Mouse (Mus musculus): ENCODE data around the gene Sars. TPM values are rescaled to one million over a fixed set of nuclear protein-coding genes. Genes with fewer than 3 reads are reported as not detected.
A peak's percentile ranks its signal among the peaks of the same experiment; 100 is the strongest.

Sars gene
- total RNA-seq, 2 experiments from 2014 or later: 30.9 to 196 TPM

DNA sequence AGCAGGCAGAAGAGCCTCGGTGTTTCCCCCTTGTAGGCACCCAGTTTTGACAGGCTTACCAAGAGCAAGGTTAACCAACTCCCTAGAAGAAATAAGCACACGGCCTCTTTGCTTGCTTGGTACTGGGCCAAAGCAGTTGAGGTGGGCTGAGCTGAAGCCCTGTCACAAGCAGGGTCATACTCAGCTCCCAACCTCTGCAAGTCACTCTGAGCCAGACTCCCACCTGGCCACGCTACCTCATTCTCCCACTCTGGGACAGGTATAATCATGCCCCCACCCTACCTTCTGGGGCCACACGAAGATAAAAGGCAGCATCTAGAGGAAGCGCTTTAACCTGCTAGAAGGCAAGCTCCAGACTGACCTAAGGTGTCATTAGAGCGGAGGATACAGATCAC is 19.4 kb downstream of the Sars start:
- no peak for ATAC-seq (replicated peaks; ENCODE audit: poor library complexity, severe bottlenecking)

DNA sequence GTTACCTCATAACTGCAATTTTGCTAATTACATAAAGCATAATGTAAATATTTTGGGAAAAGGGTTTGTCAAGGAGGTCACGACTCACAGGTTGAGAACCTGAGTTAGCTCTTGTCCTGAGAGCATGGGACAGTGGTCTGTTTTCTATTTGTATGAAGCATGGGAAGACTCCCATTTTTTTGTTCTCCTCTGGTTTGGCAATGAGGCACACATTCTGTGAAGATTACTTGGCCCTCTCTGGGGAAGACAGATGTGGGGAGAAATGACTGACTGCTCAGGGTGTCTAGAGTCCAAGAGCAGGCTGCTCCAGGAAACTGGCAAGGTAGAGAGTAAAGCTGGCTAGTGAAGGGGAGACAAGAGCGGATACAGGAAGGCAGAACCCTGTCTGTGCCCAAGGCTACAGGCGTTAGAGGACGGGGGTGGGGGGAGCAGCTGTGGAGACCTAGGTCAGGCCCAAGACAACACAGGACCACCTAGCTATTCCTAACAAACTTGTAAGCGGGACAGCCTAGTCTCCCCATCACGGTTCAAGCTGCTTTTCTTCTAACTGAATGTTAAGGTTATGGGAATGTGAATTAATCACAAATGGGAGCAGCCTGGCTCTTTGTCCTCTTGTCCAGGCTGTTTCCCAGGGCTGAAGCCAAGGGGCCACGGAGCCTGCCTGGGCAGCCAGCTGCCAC is 19.9 kb downstream of the Sars start:
- ATAC-seq (replicated peaks; ENCODE audit: poor library complexity, severe bottlenecking): no peak

DNA sequence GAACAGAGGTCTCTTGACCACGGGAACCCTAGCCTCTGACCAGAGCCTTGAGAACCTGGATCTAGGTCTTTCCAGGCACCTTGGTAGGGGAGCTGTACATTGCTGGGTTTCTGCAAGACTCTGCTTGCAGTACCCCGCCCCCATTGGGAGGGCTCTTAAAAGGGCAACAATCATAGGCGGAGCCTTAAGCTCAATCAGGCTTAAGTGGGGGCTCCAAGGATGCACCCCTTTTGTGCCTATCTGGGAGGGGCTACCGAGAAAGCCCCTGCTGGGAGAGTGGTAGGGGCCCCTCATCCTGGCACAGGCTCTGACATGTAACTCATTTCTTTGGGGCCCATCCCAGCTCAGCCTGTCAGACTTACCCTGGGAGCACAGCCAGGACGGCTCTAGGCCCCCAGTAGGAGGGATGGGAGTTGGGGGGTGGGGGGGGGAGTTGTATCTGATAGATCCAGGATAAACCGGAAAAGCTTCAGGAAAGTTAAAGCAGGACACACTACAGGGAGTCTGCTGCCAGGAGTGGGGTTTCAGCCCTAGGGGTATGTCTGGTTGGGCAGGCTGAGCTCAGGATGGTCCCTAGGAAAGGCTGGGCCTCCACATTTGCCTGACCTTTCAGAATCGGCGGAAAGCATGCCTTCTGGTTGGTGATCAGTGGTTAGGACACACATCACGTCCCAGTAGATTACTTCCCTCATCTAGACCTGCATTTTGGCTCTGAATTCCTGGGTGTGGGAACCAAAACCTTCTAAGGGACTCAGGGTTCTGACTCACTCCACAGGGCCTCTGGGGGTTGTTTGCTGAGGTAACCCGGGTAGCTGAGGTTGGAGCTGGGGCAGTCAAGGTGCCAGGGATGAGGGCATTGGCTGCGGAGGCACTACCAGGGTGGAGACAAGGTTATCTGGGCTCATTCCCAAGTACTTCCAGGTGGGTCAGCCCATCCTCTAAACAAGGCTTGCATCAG is 20.9 kb downstream of the Sars start:
- ATAC-seq (replicated peaks; ENCODE audit: poor library complexity, severe bottlenecking): peak; percentile 49

DNA sequence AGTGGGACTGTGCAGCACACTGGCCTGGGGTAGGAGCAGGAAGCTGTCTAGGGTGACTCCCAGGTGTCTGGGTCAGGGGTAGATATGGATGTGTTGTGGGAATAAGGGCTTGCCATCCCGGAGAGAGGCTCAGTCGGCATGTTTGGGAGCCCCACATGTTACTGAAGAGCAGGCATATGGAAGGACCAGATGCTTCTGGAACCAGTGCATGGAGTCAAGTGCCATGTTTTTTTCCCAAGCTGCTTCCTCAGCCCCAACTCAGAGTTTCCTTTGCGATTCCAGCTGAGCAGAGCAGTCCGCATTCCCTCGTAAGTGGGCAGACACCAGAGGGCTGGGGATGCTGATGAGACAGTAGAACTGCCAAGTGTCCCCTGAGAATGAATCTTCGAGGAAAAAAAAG is 22.0 kb downstream of the Sars start:
- ATAC-seq (replicated peaks; ENCODE audit: poor library complexity, severe bottlenecking): no peak

DNA sequence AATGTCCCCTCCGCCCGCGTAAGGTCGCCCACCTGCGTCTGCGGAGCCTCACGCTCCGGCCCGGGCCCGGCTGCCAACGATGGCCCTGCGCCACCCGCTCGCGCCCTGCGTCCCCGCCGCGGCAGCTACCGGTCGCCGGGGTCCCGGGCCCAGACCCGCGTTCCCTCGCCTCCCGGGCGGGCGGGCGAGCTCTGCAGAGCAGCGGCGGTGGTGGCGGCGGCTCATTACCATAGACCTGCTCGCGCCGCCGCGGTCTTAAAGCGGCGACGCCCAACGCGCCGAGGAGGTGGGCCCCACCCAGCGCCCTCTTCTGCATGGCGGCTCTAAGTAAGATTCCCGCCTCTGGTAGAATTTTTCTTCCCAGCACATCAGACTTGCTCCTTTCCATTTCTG is 29.2 kb downstream of the Sars start:
- ATAC-seq (replicated peaks; ENCODE audit: poor library complexity, severe bottlenecking): peak; percentile 83

DNA sequence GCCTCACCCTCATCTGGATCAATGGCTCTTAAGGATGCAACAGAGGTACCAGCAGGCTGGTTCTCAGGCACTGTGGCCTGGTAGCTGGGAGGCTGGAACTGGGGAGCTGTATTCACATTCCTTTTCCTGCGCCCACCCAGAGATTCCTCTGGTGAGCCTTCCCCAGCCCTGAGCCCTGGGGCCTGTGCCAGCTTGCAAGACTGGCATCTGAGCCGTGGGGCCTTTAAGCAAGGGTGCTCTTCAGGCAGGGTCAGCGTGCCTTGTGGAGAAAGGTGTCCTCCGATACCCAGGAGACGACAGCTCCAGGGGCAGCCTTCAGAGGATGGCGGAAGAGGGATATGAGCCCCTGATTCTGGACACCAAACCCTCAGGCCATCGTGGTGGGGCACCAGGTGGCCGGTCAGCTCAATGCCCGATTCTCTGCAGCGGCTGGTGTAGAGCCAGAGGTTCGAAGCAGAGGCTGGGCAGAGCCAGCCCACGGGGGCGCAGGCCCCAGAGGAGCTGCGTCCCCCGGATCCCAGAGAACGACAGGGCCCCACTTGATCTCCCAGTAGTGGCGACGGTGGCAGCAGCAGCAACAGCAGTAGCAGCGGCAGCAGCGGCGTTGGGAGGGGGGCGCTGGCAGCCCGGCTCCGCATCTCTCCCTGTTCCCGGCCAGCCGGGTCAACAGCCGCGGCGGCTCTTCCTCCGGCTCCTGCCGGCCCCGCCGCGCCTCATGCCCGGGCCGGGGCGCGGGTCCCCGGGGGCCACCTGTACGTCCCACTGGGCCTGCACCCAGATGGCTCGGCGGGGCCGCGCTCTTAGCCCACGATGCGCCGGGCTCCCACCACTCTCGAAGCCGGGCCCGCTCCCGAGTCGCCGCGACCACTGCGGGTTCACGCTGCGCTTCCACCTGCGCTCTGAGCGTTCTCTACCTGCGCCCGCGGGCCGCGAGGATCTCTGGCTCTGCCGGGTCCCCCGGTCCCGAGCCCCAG is 29.9 kb downstream of the Sars start, which contains the start of gene Celsr2:
Gene Celsr2, minus strand, starts transcription at position 696 of the 974 bp plus-strand sequence.
- ATAC-seq (replicated peaks; ENCODE audit: poor library complexity, severe bottlenecking): 0 out of 2 replicates have a peak, but pooled peaks have one; percentile 28

DNA sequence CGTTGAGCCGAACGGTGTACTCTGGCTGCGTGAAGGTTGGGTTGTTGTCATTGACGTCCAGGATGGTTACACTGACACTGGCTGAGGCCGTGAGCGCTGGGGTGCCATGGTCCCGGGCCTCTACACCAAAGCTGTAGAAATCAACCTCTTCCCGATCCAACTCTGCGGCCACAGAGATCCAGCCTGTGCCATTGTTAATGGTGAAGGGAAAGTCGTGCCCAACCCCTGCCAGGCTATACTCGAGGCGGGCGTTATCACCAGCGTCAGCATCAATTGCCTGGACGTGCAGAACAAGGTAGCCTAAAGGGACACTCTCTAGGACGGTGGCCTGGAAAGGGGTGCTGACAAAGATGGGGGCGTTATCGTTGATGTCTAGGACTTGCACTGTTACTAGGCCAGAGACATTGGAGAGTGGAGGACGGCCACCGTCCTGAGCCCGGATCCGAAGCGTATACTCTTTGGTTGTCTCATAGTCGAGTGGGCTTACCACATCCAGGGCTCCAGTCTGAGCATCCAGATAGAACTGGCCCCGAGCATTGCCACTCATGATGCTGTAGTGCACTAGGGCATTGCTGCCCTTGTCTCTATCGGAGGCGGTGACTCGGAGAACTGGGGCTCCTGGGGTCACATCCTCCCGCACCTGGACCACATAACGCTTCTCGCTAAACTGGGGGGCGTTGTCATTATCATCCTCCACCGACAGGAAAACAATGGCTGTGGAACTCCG is 31.2 kb downstream of the Sars start:
- no peak for ATAC-seq (replicated peaks; ENCODE audit: poor library complexity, severe bottlenecking)

DNA sequence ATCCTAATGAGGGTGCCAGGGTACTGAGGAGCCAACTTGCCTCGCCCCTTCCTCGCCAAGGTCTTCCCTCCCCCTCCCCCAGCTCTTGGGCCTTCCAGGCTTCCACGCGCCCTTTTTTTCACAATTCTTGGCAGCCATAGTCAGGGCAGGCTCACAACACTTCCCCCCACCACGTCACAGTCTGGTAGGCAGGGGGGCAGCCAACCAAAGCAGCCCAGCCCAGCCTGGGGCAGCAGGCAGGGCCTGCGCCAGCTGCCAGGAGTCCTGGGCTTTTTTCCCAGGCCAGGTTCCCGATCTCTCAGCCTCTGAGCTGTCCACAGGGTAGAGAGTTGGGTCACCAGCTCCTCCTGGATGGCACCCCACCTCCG is 33.3 kb downstream of the Sars start:
- no peak for ATAC-seq (replicated peaks; ENCODE audit: poor library complexity, severe bottlenecking)

DNA sequence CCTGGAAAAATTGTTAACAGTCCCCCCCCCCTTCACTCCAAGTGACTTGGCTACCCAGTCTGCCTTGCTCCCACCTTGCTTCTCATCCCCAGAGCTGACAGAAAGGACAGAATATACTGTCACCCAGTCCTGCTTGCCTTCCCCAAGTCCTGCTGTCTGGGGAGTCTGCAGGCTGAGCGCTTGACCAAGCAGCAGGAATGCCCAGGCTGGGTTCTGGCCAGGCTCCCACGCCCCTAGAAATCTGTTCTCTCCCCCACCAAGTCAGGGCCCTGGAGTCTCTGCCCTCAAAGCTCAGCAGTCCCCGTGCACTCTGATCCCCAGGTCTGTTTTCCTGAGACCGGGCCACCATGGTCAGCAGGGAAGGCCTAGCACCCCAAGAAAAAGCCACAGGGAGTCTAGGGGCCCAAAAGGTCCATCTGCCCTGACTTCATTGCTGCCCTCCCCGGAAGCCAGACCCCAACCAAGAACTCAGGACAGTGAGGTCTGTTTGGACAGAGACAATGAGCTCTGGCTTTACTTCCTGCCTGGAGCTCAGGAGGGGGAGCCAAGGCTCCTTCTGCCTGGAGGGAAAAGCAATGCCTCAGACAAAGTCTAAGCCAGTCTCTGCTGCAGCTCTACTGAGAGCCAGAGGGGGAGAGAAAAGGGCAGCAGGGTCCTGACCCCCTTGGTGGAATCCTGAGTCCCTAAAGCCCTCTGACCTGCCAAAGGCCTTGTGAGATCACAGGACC is 33.8 kb downstream of the Sars start:
- no peak for ATAC-seq (replicated peaks; ENCODE audit: poor library complexity, severe bottlenecking)

DNA sequence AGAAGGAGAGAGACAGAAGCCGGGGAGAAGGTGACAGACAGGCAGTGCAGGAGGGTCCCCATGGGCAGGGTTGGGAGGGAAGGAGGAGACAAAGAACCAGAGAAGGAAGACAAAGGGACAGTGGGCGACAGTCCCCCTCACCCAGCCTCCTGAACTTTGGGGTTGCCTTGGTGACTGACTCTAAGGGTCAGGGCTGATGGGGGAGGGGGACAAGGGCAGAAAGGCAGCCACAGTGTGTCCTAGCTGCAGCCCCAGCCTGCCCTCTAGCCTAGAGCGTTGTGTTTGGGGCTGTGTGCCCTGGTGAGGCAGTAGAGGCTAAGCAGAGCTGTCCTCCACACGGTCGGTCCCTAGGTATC is 34.7 kb downstream of the Sars start:
- ATAC-seq (replicated peaks; ENCODE audit: poor library complexity, severe bottlenecking): no peak

DNA sequence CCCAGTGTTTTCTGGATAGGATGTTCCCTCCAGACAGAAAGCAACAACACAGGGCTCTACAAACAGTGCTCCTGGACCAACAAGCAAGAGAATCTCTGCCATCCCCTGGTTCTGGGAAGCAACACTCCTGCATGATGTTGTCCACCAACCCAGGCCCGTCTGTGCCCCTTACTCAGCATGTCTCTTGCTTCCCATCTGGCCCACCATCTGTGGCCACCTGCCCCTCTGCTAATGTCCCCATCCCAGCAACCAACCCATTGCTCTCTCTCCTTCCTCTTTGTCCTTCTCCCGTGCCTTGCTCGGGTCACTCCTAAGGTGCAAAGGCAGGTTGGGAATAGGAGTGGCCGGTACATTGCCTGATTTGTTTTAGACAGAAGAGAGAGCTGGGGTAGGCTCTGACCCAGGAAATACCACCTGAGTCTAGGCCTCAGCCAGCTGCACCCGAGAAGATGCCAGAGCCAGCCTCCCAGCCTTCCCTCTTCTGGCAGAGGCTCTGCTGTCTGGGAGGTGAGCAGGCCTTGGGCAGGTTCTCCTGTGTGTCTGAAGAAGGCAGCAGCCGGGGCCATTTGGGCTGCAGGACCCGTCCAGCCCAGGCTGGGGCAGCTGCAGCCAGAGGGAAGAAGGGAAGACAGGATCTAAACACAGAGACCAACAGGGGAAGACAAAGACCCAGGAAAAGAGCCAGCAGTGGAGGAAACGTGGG is 35.2 kb downstream of the Sars start:
- no peak for ATAC-seq (replicated peaks; ENCODE audit: poor library complexity, severe bottlenecking)

DNA sequence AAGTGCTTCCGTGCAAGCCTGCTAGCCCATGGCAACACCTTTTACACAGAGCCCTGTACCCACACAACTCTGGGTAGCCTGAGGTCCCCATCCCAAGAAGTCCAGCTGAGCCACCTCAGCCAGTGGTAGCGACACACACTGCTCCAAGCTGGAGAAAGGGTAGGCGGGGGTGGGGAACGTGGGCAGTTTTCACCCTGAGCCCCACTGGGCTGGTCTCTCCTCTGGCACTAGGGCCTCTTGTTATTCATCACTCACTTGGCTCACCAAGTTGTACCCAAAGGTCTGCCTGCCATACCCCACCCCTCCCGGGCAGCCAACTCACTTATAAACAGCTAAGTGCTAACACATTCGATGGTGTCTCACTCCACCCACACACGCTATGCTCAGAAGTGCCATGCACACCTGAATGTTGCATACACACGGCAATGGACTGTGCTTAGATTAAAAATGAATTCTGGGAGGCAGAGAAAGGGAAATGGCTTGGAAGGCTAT is 36.4 kb downstream of the Sars start:
- no peak for ATAC-seq (replicated peaks; ENCODE audit: poor library complexity, severe bottlenecking)

DNA sequence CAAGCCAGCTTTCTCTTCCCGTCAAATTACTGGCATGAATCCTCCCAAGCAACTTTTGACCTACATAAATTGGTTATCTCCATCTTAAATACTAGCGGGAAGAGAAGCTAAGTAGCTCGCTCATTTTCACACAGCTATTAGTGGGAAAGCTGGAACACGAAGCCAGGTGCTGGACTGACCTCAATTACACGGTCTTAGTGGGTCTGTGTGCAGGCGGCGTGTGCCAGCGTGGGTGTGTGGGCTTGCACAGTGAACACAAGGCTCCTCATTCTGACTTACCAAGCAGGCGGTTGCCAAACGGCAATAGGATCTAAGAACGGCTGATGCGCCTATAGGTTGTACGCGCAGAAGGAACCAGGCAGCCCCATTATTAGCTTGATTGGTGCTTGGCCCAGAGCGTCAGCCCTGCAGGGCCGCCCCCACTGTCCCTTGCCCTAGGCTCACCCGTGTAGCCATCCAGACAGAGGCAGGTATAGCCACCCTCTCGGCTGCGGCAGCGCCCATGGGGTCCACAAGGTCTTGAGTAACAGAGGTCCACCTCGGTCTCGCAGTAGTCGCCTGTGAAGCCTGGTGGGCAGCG is 38.6 kb downstream of the Sars start:
- ATAC-seq (replicated peaks; ENCODE audit: poor library complexity, severe bottlenecking): no peak

DNA sequence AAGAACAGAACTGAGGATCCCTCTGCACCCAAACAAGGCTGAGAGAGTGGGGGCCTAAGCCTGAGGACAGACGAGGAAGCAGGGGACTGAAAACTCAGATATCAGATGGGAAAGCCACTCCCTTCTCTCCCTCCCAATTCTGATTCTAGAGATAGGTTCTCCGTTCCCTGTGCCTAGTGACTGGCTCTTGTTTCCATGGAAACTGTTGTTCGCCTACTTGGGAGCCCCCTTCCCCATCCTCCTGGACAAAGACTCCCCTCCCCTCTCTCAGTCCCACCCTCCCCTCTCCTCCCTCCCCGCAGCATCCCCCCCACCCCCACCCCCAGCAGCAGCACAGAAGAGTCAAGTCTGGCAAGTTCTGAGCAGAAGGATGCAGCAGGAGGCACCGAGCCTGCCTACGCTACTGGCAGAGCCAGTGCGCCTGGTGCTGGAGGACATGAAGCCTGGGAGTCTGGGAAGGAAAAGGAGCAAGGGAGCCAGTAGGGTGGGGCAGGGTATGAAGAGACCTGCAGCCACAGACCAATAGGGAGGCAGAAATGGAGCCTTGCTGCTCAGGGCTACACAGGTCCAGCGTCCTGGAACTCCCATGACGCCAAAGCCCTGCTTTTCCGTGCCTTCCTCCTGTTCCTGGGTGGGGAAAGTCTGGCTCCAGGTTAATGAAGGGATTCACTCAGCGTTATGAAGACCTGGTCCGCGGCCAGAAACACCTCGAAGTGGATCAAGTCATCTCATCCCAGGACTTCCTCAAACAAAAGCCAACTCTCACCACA is 39.3 kb downstream of the Sars start:
- ATAC-seq (replicated peaks; ENCODE audit: poor library complexity, severe bottlenecking): no peak

DNA sequence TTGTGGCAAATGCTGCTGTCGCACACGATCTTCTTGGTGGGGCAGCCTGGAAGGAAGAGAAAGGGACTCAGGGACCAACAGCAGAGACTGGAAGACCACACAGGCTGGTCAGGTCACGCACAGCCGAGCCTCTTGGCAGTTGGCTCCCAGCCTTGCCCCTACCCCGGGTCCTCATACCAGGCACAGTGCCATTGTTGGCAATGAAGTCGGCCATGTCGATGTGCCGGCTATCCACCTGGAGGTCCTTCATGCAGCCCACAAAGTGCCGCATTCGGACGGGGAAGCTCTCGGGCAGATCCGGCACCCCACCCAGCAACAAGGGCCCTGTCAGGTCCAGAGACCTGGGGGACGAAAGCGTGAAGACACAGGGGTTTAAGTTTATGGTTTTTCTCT is 42.5 kb downstream of the Sars start:
- no peak for ATAC-seq (replicated peaks; ENCODE audit: poor library complexity, severe bottlenecking)

DNA sequence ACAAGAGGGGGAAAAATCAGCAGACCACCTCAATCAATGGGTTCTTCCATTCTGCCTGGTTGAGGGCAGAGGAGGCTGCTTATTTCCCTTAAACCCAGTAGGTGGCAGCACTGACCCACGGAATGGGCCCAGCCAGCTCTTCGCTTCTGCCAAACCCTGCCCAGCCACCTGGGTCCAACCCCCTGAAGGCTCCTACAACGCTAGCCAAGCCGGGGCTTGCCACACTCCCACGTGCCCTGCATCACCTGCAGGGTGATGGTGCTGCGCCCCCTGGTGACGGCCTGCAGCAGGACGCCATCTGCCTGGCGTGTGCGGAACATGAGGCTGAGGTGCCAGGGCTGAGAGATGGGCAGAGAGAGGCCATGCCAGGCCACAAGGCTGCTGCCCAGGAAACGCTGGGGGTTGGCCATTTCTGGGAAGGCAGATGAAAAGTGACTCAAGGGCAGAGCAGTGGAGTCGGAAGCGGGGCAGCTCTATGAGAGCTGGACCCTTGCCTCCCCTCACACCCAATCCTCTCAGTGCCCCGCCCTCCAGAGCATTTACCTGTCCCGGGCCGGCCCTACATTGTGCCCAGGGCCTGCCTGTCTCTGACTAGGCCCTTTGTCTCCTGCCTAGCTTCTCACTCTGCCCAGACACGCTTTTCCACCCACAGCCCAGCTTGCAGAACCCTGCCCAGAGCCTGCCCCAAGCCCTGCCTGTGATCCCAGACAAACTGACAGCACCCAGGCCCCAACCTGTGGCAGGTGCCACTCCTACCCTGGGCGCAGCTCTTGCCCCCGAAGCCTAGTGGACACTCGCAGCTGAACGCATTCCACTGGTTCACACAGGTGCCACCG is 43.1 kb downstream of the Sars start:
- ATAC-seq (replicated peaks; ENCODE audit: poor library complexity, severe bottlenecking): peak; percentile 97

All from granulocyte monocyte progenitor cell, adult 5-6 weeks (primary cell).